Mouse (Mus musculus) left cerebral cortex, adult 18-20 months (tissue): ENCODE data around the gene Crebrf. TPM values are rescaled to one million over a fixed set of nuclear protein-coding genes. Genes with fewer than 3 reads are reported as not detected.

Experiments used
- DNase-seq, 2 experiments: peaks; one replicate each; pipeline ENCODE4 v3.0.0; 2021 to 2022; ENCODE audit warnings: low spot score in 2 of 2, mixed read lengths in 1 of 2
- long read RNA-seq, 2 experiments: library from polyadenylated mRNA; stranded (forward); transcript quantifications; one replicate each; pipeline ENCODE4 v2.0.0; 2021
- total RNA-seq, 2 experiments: library from RNA; stranded (reverse); gene quantifications; 2 replicates each; pipeline ENCODE4 v1.2.3; 2021

Gene Crebrf
- total RNA-seq: 100 to 1,000 TPM; 183 to 191 TPM
- long read RNA-seq, experiment 1, full-length matches to known transcripts: 4 of 13 reads
- long read RNA-seq, experiment 1, partial matches to known transcripts: 0 of 13 reads
- long read RNA-seq, experiment 1, other reads (novel, unspliced or antisense): 9 of 13 reads
- long read RNA-seq, experiment 2, full-length matches to known transcripts: 2 of 7 reads
- long read RNA-seq, experiment 2, partial matches to known transcripts: 1 of 7 reads
- long read RNA-seq, experiment 2, other reads (novel, unspliced or antisense): 4 of 7 reads

GRCm38 (mm10) chr17:26715271-26715758 is at the start of gene Crebrf:
TSS of gene Crebrf (plus strand) at chr17:26715650.
- peak; percentile 99 for DNase-seq

DNA sequence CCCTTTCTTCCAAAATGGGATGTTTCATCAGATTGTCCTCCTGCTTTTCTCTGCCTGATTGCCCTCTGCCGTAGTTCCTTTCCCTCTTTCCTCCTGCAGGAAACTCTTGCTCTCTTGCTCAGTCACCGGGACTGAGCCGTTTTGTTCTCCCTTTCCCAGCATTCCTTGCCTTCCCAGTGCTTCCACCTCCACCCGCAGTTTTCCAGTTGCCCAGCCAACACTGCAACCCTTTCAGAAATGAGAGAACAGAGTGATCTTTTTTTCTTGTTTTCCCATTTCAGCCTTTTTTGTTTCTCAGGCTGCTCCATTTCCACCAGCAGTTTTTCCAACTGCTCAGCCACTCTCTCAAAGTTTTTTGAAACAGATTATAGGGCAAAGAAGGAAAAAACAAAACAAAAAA is 44.2 kb upstream of the Crebrf start:
- no peak for DNase-seq

DNA sequence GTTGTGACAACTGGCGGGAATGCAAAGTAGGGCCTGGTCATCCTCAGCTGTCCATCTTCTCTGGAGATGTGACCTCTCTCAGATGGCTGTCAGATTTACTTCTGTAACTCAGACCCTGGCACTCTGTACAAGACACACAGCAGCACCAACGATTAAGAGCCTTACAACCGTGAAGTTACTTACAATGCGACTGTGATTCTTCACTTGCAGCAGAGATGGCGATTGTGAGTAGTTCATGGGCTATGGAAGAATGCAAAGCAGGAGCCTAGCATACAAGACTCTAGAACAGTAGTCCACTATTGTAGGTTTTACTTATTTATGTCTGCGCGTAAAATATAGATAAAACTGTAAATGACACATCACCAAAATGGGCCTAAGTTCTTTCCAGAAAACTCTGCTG is 39.6 kb upstream of the Crebrf start:
- no peak for DNase-seq

- DNase-seq: peak; percentile 88 to 91
Observed at GRCm38 (mm10) chr17:26676252-26676615, 39.2 kb upstream of the Crebrf start.

- DNase-seq: peak in 1 of 2 experiments; percentile 65
Observed at GRCm38 (mm10) chr17:26676616-26677376, 38.7 kb upstream of the Crebrf start.

- no peak for DNase-seq
Observed at GRCm38 (mm10) chr17:26677711-26678637, 37.5 kb upstream of the Crebrf start.

GRCm38 (mm10) chr17:26681276-26681675 is 34.2 kb upstream of the Crebrf start:
- DNase-seq: no peak

- DNase-seq: no peak
Observed at GRCm38 (mm10) chr17:26686334-26687000, 29.0 kb upstream of the Crebrf start.

- no peak for DNase-seq
Observed at GRCm38 (mm10) chr17:26688795-26689735, 26.4 kb upstream of the Crebrf start.

DNA sequence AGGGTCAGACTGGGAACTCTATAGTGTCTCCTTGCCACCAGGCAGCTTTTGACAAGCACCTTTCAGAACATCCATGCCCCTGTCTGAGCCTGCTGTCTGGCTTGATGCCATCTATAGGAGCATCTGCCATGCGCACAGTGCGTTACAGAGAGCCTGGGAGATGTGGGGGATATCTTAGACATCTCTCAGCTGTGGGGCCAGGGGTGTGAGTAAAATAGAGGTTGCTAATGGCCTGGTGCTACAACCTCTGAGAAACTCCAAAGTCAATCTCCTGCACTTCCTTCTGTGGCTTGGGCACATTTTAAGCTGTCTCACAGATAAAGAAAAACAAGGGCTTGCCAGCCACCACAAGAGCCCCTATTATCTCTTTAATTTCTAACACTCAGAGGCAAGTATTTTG is 25.6 kb upstream of the Crebrf start:
- DNase-seq: no peak

DNA sequence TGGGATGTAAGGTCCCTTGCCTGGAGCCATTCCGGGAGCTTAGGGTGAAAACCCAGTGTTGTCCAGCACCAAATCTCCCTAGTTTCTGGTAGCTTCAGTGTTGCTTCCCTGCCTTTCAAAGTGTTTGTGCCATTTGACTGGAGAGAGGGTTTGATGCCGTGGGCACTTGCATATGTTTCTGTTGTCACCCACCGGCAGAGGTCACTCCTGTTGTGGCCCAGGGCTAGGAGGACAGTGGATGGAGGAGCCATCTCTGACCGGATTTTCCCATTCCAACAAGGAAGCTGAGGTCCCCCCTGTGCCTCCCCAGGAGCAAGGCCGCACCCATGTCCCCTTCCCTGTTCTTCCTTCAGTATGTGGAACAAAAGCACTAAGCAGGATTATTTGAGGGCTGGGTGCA is 25.2 kb upstream of the Crebrf start:
- DNase-seq: no peak

GRCm38 (mm10) chr17:26691110-26691509 is 24.3 kb upstream of the Crebrf start:
- no peak for DNase-seq

DNA sequence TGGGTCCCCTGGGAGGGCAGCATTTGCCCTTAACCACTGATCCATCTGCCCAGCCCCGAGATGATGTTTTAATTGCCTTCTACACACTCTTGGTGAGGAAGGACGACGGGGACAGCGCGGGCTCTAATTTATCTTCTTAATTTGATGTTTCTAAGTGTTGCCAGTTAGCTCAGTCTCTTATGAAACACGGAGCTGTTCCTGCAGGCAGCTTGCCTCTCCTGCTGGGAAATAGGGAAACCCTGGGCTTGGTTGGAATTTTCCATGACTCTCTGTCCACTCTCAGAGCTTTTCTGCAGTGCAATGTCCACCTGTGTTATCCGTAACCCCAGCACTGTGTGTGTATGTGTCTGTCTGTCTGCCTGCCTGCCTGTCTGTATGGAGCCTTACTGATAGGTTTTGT is 22.0 kb upstream of the Crebrf start:
- peak; percentile 31 to 57 for DNase-seq

DNA sequence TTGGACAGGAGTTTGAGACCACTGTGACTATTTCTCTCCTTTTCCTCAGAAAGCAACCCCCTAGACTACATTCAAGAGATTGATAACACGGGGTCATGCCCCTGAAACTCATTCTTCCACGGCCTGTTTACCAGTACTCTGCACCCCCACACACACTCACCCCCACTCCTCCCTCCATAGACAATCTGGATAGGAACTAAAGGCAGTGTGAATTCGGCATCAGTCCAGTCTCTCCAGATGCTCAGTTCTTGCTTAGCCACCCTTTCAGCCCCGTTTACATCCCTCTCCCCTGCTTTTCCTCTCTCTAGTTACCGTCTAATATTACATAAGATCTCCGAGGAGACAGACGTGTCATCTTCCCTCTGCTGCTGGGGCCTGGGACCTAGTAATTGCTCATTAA is 21.3 kb upstream of the Crebrf start:
- DNase-seq: peak in 1 of 2 experiments; percentile 40

DNA sequence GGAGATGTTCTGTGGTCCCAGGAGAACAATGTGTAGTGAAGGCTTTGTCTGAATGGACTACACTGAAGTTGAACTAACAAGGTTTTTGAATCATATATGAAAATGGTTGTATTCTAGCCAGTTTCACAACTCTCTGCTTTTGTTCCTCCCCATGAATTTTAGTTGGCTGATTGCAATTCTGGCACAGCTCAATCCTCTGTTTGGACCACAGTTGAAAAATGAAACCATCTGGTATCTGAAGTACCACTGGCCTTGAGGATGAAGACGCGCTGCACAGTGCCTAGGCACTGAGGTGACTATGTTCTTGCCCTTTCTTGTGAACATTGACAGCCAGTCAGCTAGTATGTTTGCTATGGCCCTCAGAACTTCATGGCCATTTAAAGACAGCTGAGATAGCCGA is 20.3 kb upstream of the Crebrf start:
- DNase-seq: no peak

- no peak for DNase-seq
Observed at GRCm38 (mm10) chr17:26698846-26699245, 16.6 kb upstream of the Crebrf start.

GRCm38 (mm10) chr17:26699819-26700616 is 15.4 kb upstream of the Crebrf start:
- DNase-seq: no peak

GRCm38 (mm10) chr17:26701565-26701964 is 13.9 kb upstream of the Crebrf start:
- DNase-seq: no peak

DNA sequence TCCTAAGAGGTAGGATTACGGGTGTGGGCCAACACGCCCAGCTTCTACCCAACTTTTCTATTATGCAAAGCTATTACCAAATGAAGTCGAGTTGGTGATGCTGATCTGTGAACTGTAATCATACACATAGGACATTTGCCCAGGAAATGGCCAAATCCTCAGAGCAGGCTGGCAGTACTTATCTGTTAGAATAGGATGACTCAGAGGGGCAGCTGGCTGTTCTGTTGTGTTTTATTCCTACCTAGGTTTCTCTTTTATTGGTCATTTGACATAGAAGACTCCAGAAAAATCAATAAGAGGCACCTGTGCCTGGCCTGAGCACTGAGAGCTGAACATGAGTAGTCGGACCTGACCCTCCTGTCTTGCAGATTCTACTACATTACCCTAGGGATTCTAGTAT is 12.8 kb upstream of the Crebrf start:
- no peak for DNase-seq
